Mouse (Mus musculus): Measurements from ENCODE around the gene Olfr1226. TPM values are rescaled to one million over a fixed set of nuclear protein-coding genes. Genes with fewer than 3 reads are reported as not detected.
"Not testable (repeated sequence)": the region's sequence is repeated elsewhere in the genome, so short reads cannot be mapped to it uniquely, and the experiment has no call there.

Gene Olfr1226
- polyA plus RNA-seq (2015; fragmentation: Nextera tagmentation; extraction: Ambion mirVana): not detected in 2 replicates

DNA sequence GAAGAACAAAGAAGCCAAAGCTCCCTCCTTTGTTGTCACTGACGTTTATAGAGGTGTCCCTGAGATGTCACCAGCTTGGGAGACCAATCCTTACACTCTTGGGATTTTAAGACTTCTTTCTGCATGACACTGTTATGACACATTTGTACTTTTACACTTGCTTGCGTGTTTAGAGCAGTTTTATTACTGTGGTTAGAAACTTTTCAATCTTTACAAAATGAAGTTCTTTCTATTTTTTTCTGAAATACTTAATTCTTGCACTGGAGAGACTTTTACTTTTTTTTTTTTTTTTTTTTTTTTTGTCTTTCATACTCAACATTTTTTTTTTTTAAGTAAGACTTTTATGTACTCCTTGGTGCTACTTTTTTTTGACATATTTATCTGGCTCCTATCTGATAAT lies at the start of gene Olfr1226:
Olfr1226 (minus strand) TSS at position 101 of the 400 bp plus-strand sequence.
- no peak within 1 kb of the TSS for H3K4me2 ChIP-seq (replicated peaks; ENCODE audit: low read depth, low read length)
- ATAC-seq (no peak), DNase-seq (ENCODE audit: low spot score) (no peak)
- H3K9me3 ChIP-seq (ENCODE audit: low read length): no peaks in the 10 kb centered on the region
- no peak within 1 kb of the TSS for H3K27ac ChIP-seq (ENCODE audit: low read length)
- no peaks in the 10 kb centered on the region for H3K36me3 ChIP-seq (ENCODE audit: insufficient read depth, low read length)
- H3K4me1 ChIP-seq (ENCODE audit: insufficient read depth, low read depth, low read length): no peaks in the 10 kb centered on the region
- no peak within 1 kb of the TSS for H3K4me3 ChIP-seq (ENCODE audit: low read depth, low read length)
- 53% methylated on average over 2 of the region's 2 CpGs for WGBS
- TF ChIP-seq EP300 (IDR thresholded peaks at IDR 0.05): no peak
- no peak for TF ChIP-seq CTCF (IDR thresholded peaks at IDR 0.05)
- H3K9ac ChIP-seq (replicated peaks; ENCODE audit: low read depth): no peak within 1 kb of the TSS
- no peaks in the 10 kb centered on the region for H3K27me3 ChIP-seq (replicated peaks; ENCODE audit: insufficient read depth, low read length)

DNA sequence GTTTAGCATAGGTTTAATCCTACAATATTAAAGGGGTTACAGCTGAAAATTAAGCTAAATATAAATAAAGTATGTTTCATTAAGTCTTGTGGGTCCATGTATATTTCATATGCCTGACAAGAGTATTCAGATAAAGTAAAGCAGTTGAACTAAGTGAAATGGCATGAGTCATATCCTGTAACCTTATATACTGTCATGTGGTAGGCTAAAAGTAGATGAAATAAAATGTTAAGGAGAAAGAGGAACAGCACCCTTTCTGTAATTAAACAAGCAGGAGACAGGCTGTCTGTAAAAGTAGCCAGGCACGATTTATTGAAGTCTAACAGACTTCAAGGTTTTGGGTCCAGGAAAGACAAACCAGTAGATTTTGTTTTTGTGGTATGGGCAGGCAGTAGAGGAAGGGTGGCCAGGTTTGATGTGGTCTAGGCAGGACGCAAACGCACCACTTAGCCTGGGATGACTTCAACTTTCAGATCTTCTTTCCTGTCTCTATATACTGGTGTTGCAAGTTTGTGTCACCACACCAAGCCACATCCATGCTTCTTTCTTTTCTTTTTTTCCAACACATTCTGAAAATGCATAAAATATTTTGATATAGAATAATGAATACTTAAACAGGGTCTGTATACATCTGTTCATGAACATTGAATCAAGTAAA lies 3.4 kb downstream of the Olfr1226 start:
- 76% methylated on average over 3 of the region's 3 CpGs for WGBS
- Histone ChIP-seq H3K9ac (replicated peaks; ENCODE audit: low read depth) (no peak overlapping the region), H3K27ac (ENCODE audit: low read length) (no peak overlapping the region), H3K4me1 (ENCODE audit: insufficient read depth, low read depth, low read length) (no peaks in the 10 kb centered on the region), H3K4me2 (replicated peaks; ENCODE audit: low read depth, low read length) (no peak overlapping the region), H3K36me3 (ENCODE audit: insufficient read depth, low read length) (no peaks in the 10 kb centered on the region), H3K9me3 (ENCODE audit: low read length) (no peaks in the 10 kb centered on the region), H3K4me3 (ENCODE audit: low read depth, low read length) (no peak overlapping the region), H3K27me3 (replicated peaks; ENCODE audit: insufficient read depth, low read length) (no peaks in the 10 kb centered on the region)
- TF ChIP-seq CTCF (IDR thresholded peaks at IDR 0.05): no peak
- no peak for TF ChIP-seq EP300 (IDR thresholded peaks at IDR 0.05)
- DNase-seq (ENCODE audit: low spot score) (no peak), ATAC-seq (no peak)

DNA sequence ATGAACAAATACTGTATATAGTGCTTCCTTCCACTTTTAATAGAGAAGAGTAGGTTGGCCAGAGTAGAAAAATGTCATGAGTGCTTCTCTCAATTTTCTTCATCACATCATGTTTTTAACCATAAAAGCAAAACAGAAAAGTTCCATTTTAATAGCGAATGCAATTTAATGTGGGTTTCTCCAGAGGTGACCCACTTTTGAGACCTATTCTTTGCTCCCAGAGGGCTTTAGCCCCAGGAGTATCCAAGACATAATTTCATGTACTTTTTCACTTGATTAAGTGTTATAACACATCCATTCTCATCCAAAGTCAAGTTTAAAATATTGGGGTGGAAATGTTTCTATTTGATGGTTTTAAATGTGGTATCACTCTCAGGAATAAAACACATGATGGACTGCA lies 25.3 kb downstream of the Olfr1226 start, which contains the start of gene Olfr1225:
Olfr1225 (minus strand) TSS at position 101 of the 400 bp plus-strand sequence.
- 76% methylated on average over 1 of the region's 1 CpGs for WGBS
- Histone ChIP-seq H3K27me3 (replicated peaks; ENCODE audit: insufficient read depth, low read length) (no peaks in the 10 kb centered on the region), H3K9ac (replicated peaks; ENCODE audit: low read depth) (no peak within 1 kb of the TSS), H3K4me2 (replicated peaks; ENCODE audit: low read depth, low read length) (no peak within 1 kb of the TSS), H3K27ac (ENCODE audit: low read length) (no peak within 1 kb of the TSS), H3K4me1 (ENCODE audit: insufficient read depth, low read depth, low read length) (no peaks in the 10 kb centered on the region), H3K4me3 (ENCODE audit: low read depth, low read length) (no peak within 1 kb of the TSS), H3K36me3 (ENCODE audit: insufficient read depth, low read length) (no peaks in the 10 kb centered on the region), H3K9me3 (ENCODE audit: low read length) (no peaks in the 10 kb centered on the region)
- DNase-seq (ENCODE audit: low spot score): no peak
- TF ChIP-seq CTCF (IDR thresholded peaks at IDR 0.05) (no peak), EP300 (IDR thresholded peaks at IDR 0.05) (no peak)
- no peak for ATAC-seq

GRCm38 (mm10) chr2:89164711-89165110 lies 35.1 kb downstream of the Olfr1226 start:
- not testable (repeated sequence) for H3K27ac ChIP-seq (ENCODE audit: low read length); H3K9ac ChIP-seq (replicated peaks; ENCODE audit: low read depth); H3K4me2 ChIP-seq (replicated peaks; ENCODE audit: low read depth, low read length); DNase-seq (ENCODE audit: low spot score); H3K36me3 ChIP-seq (ENCODE audit: insufficient read depth, low read length); H3K4me3 ChIP-seq (ENCODE audit: low read depth, low read length); H3K27me3 ChIP-seq (replicated peaks; ENCODE audit: insufficient read depth, low read length); H3K9me3 ChIP-seq (ENCODE audit: low read length); ATAC-seq; H3K4me1 ChIP-seq (ENCODE audit: insufficient read depth, low read depth, low read length)
- 86% methylated on average over 4 of the region's 4 CpGs for WGBS

- not testable (repeated sequence) for H3K27me3 ChIP-seq (replicated peaks; ENCODE audit: insufficient read depth, low read length); H3K9me3 ChIP-seq (ENCODE audit: low read length); H3K4me2 ChIP-seq (replicated peaks; ENCODE audit: low read depth, low read length); H3K27ac ChIP-seq (ENCODE audit: low read length); H3K9ac ChIP-seq (replicated peaks; ENCODE audit: low read depth); H3K4me1 ChIP-seq (ENCODE audit: insufficient read depth, low read depth, low read length); H3K36me3 ChIP-seq (ENCODE audit: insufficient read depth, low read length); H3K4me3 ChIP-seq (ENCODE audit: low read depth, low read length); DNase-seq (ENCODE audit: low spot score); ATAC-seq
- 88% methylated on average over 8 of the region's 8 CpGs for WGBS
Measured at GRCm38 (mm10) chr2:89163991-89164390, 35.9 kb downstream of the Olfr1226 start, which contains the start of gene Olfr1224-ps1. TSS of gene Olfr1224-ps1 (minus strand) at chr2:89164091.

- Histone ChIP-seq H3K9me3 (ENCODE audit: low read length) (no peaks in the 10 kb centered on the region), H3K9ac (replicated peaks; ENCODE audit: low read depth) (no peak within 1 kb of the TSS), H3K27me3 (replicated peaks; ENCODE audit: insufficient read depth, low read length) (no peaks in the 10 kb centered on the region), H3K36me3 (ENCODE audit: insufficient read depth, low read length) (no peaks in the 10 kb centered on the region), H3K4me3 (ENCODE audit: low read depth, low read length) (no peak within 1 kb of the TSS), H3K27ac (ENCODE audit: low read length) (no peak within 1 kb of the TSS), H3K4me2 (replicated peaks; ENCODE audit: low read depth, low read length) (no peak within 1 kb of the TSS), H3K4me1 (ENCODE audit: insufficient read depth, low read depth, low read length) (no peaks in the 10 kb centered on the region)
- DNase-seq (ENCODE audit: low spot score) (no peak), ATAC-seq (no peak)
- WGBS: 50% methylated on average over 1 of the region's 1 CpGs
- TF ChIP-seq CTCF (IDR thresholded peaks at IDR 0.05) (no peak), EP300 (IDR thresholded peaks at IDR 0.05) (no peak)
Measured at GRCm38 (mm10) chr2:89151460-89151859, 48.4 kb downstream of the Olfr1226 start, which contains the start of gene Olfr1223. TSS of gene Olfr1223 (minus strand) at chr2:89151560.

Other genes starting within 250 kb of the Olfr1226 start
- gene Olfr1212, start 246.1 kb downstream of the Olfr1226 start, polyA plus RNA-seq (2015; fragmentation: Nextera tagmentation; extraction: Ambion mirVana): not detected in 2 replicates
- gene Gm13762, start 219.8 kb downstream of the Olfr1226 start, polyA plus RNA-seq (2015; fragmentation: Nextera tagmentation; extraction: Ambion mirVana): not detected in 2 replicates
- not detected in 2 replicates for gene Olfr1214, start 207.4 kb downstream of the Olfr1226 start, polyA plus RNA-seq (2015; fragmentation: Nextera tagmentation; extraction: Ambion mirVana)
- gene Olfr1215, start 193.1 kb downstream of the Olfr1226 start, polyA plus RNA-seq (2015; fragmentation: Nextera tagmentation; extraction: Ambion mirVana): not detected in 2 replicates
- gene Olfr1216, start 181.7 kb downstream of the Olfr1226 start, polyA plus RNA-seq (2015; fragmentation: Nextera tagmentation; extraction: Ambion mirVana): not detected in 2 replicates
- gene Olfr1217, start 168.0 kb downstream of the Olfr1226 start, polyA plus RNA-seq (2015; fragmentation: Nextera tagmentation; extraction: Ambion mirVana): not detected in 2 replicates
- not detected in 2 replicates for gene Olfr1218, start 138.9 kb downstream of the Olfr1226 start, polyA plus RNA-seq (2015; fragmentation: Nextera tagmentation; extraction: Ambion mirVana)
- not detected in 2 replicates for gene Olfr1219, start 116.5 kb downstream of the Olfr1226 start, polyA plus RNA-seq (2015; fragmentation: Nextera tagmentation; extraction: Ambion mirVana)
- gene Olfr1220, start 93.2 kb downstream of the Olfr1226 start, polyA plus RNA-seq (2015; fragmentation: Nextera tagmentation; extraction: Ambion mirVana): not detected in 2 replicates
- not detected in 2 replicates for gene Olfr1221, start 82.8 kb downstream of the Olfr1226 start, polyA plus RNA-seq (2015; fragmentation: Nextera tagmentation; extraction: Ambion mirVana)
- not detected in 2 replicates for gene Olfr1222, start 67.0 kb downstream of the Olfr1226 start, polyA plus RNA-seq (2015; fragmentation: Nextera tagmentation; extraction: Ambion mirVana)
- gene Olfr1223, start 48.5 kb downstream of the Olfr1226 start, polyA plus RNA-seq (2015; fragmentation: Nextera tagmentation; extraction: Ambion mirVana): not detected in 2 replicates
- not detected in 2 replicates for gene Olfr1224-ps1, start 36.0 kb downstream of the Olfr1226 start, polyA plus RNA-seq (2015; fragmentation: Nextera tagmentation; extraction: Ambion mirVana)
- not detected in 2 replicates for gene Olfr1225, start 25.4 kb downstream of the Olfr1226 start, polyA plus RNA-seq (2015; fragmentation: Nextera tagmentation; extraction: Ambion mirVana)
- gene Olfr1228, start 54.0 kb upstream of the Olfr1226 start, polyA plus RNA-seq (2015; fragmentation: Nextera tagmentation; extraction: Ambion mirVana): not detected in 2 replicates
- gene Olfr1229, start 88.0 kb upstream of the Olfr1226 start, polyA plus RNA-seq (2015; fragmentation: Nextera tagmentation; extraction: Ambion mirVana): not detected in 2 replicates
- not detected in 2 replicates for gene Olfr1230, start 97.2 kb upstream of the Olfr1226 start, polyA plus RNA-seq (2015; fragmentation: Nextera tagmentation; extraction: Ambion mirVana)
- gene Olfr1231, start 107.0 kb upstream of the Olfr1226 start, polyA plus RNA-seq (2015; fragmentation: Nextera tagmentation; extraction: Ambion mirVana): not detected in 2 replicates
- not detected in 2 replicates for gene Olfr1232, start 129.6 kb upstream of the Olfr1226 start, polyA plus RNA-seq (2015; fragmentation: Nextera tagmentation; extraction: Ambion mirVana)
- not detected in 2 replicates for gene Olfr1233, start 142.3 kb upstream of the Olfr1226 start, polyA plus RNA-seq (2015; fragmentation: Nextera tagmentation; extraction: Ambion mirVana)
- not detected in 2 replicates for gene Olfr1234, start 164.8 kb upstream of the Olfr1226 start, polyA plus RNA-seq (2015; fragmentation: Nextera tagmentation; extraction: Ambion mirVana)
- gene Olfr1238, start 209.6 kb upstream of the Olfr1226 start, polyA plus RNA-seq (2015; fragmentation: Nextera tagmentation; extraction: Ambion mirVana): not detected in 2 replicates
- gene Olfr1239, start 220.4 kb upstream of the Olfr1226 start, polyA plus RNA-seq (2015; fragmentation: Nextera tagmentation; extraction: Ambion mirVana): not detected in 2 replicates
- not detected in 2 replicates for gene Olfr1240, start 243.0 kb upstream of the Olfr1226 start, polyA plus RNA-seq (2015; fragmentation: Nextera tagmentation; extraction: Ambion mirVana)

Data from lung, postnatal 0 days (tissue).